Mouse (Mus musculus): ENCODE results near the gene Gm47289. TPM values are rescaled to one million over a fixed set of nuclear protein-coding genes. Genes with fewer than 3 reads are reported as not detected.

Gene Gm47289
- polyA plus RNA-seq, 1 experiment from 2014 or later, result not detected

Other genes starting within 250 kb of the Gm47289 start
- 7.5 and 8.3 TPM in 2 replicates for gene Ctdspl, start 232.7 kb upstream of the Gm47289 start, polyA plus RNA-seq (2015; fragmentation: Nextera tagmentation; extraction: Ambion mirVana)
- gene Vill, start 106.4 kb upstream of the Gm47289 start, polyA plus RNA-seq (2015; fragmentation: Nextera tagmentation; extraction: Ambion mirVana), result 3.0 and 3.6 TPM in 2 replicates
- 15.6 and 16.4 TPM in 2 replicates for gene Plcd1, start 65.7 kb upstream of the Gm47289 start, polyA plus RNA-seq (2015; fragmentation: Nextera tagmentation; extraction: Ambion mirVana)
- 0.94 and 1.0 TPM in 2 replicates for gene Dlec1, start 56.7 kb upstream of the Gm47289 start, polyA plus RNA-seq (2015; fragmentation: Nextera tagmentation; extraction: Ambion mirVana)
- 2.2 and 3.5 TPM in 2 replicates for gene Acaa1b, start 2.1 kb upstream of the Gm47289 start, polyA plus RNA-seq (2015; fragmentation: Nextera tagmentation; extraction: Ambion mirVana)
- not detected in 2 replicates for gene Slc22a13, start 49.9 kb downstream of the Gm47289 start, polyA plus RNA-seq (2015; fragmentation: Nextera tagmentation; extraction: Ambion mirVana)
- 14.2 and 14.5 TPM in 2 replicates for gene Oxsr1, start 163.3 kb downstream of the Gm47289 start, polyA plus RNA-seq (2015; fragmentation: Nextera tagmentation; extraction: Ambion mirVana)
- 120 and 124 TPM in 2 replicates for gene Acaa1a, start 180.5 kb downstream of the Gm47289 start, polyA plus RNA-seq (2015; fragmentation: Nextera tagmentation; extraction: Ambion mirVana)
- 6.5 and 7.2 TPM in 2 replicates for gene Myd88, start 182.2 kb downstream of the Gm47289 start, polyA plus RNA-seq (2015; fragmentation: Nextera tagmentation; extraction: Ambion mirVana)
- gene Xylb, start 198.2 kb downstream of the Gm47289 start, polyA plus RNA-seq (2015; fragmentation: Nextera tagmentation; extraction: Ambion mirVana), result 2.7 TPM in 2 replicates
- gene Slc22a14, start 206.4 kb downstream of the Gm47289 start, polyA plus RNA-seq (2015; fragmentation: Nextera tagmentation; extraction: Ambion mirVana), result not detected in 2 replicates
- gene Acvr2b, start 243.0 kb downstream of the Gm47289 start, polyA plus RNA-seq (2015; fragmentation: Nextera tagmentation; extraction: Ambion mirVana), result 65.4 and 67.3 TPM in 2 replicates

All from midbrain, embryonic 15.5 days (tissue).